Mouse (Mus musculus) thymus, adult 2 months (tissue): ENCODE measurements around the gene Melk.

Experiments
- CTCF ChIP-seq: fragments of 200-500 bp; IDR thresholded peaks from 2 replicates; pipeline ENCODE4 v1.5.1; 2012; ENCODE audit warnings: mild to moderate bottlenecking, control low read depth, low read length, moderate library complexity, borderline replicate concordance; ENCODE audit not compliant: control insufficient read depth, poor library complexity, insufficient read depth; ENCODE audit errors: extremely low read depth
- POLR2A ChIP-seq: fragments of 200-500 bp; IDR thresholded peaks from 2 replicates; pipeline ENCODE4 v1.6.1; 2012; ENCODE audit warnings: mild to moderate bottlenecking, low read length, control low read depth, moderate library complexity; ENCODE audit not compliant: control insufficient read depth, poor library complexity, insufficient read depth; ENCODE audit errors: extremely low read depth

- TF ChIP-seq CTCF (no peak), POLR2A (no peak)
These were observed 62.8 kb downstream of the Melk start for GRCm38 (mm10) chr4:44363434-44364013.
